Mouse (Mus musculus) G1E-ER4 (cell line): ENCODE measurements around the gene Trim69. TPM values are rescaled to one million over a fixed set of nuclear protein-coding genes. Genes with fewer than 3 reads are reported as not detected.

Experiments
- GATA1 ChIP-seq: IDR thresholded peaks from one replicate; pipeline ENCODE4 v1.8.0; 2012; ENCODE audit warnings: low read length, inconsistent platforms
- polyA plus RNA-seq: library from polyadenylated mRNA; stranded (reverse); fragments of >175 nt; gene quantifications from 2 replicates; pipeline ENCODE4 v1.2.3, GENCODE M21; 2012

Gene Trim69
- polyA plus RNA-seq, 1 experiment: not detected

GRCm38 (mm10) chr2:122164293-122164692, 3.8 kb downstream of the Trim69 start:
- TF ChIP-seq GATA1: no peak

GRCm38 (mm10) chr2:122171292-122171691, 10.8 kb downstream of the Trim69 start:
- no peak for TF ChIP-seq GATA1

- no peak for TF ChIP-seq GATA1
Measured at GRCm38 (mm10) chr2:122172188-122172587, 11.7 kb downstream of the Trim69 start.

- TF ChIP-seq GATA1: no peak
Measured at GRCm38 (mm10) chr2:122180051-122180822, 19.7 kb downstream of the Trim69 start.

- no peak for TF ChIP-seq GATA1
Measured at GRCm38 (mm10) chr2:122185086-122185485, 24.6 kb downstream of the Trim69 start.

- no peak for TF ChIP-seq GATA1
Measured at GRCm38 (mm10) chr2:122186106-122186505, 25.6 kb downstream of the Trim69 start, which contains the start of the genes Patl2 and Terb2. Gene Patl2 (minus strand): TSS chr2:122186189. Gene Terb2 (plus strand): TSS chr2:122186272.

- no peak for TF ChIP-seq GATA1
Measured at GRCm38 (mm10) chr2:122186751-122187150, 26.3 kb downstream of the Trim69 start.

- no peak for TF ChIP-seq GATA1
Measured at GRCm38 (mm10) chr2:122191849-122192248, 31.3 kb downstream of the Trim69 start.

GRCm38 (mm10) chr2:122194509-122194929, 34.0 kb downstream of the Trim69 start:
- TF ChIP-seq GATA1: no peak

- no peak for TF ChIP-seq GATA1
Measured at GRCm38 (mm10) chr2:122201501-122201900, 41.0 kb downstream of the Trim69 start.

GRCm38 (mm10) chr2:122206440-122207107, 46.1 kb downstream of the Trim69 start:
- TF ChIP-seq GATA1: no peak

GRCm38 (mm10) chr2:122210534-122211228, 50.2 kb downstream of the Trim69 start:
- TF ChIP-seq GATA1: no peak

- TF ChIP-seq GATA1: no peak
Measured at GRCm38 (mm10) chr2:122218234-122218633, 57.7 kb downstream of the Trim69 start.

GRCm38 (mm10) chr2:122221378-122221777, 60.9 kb downstream of the Trim69 start:
- TF ChIP-seq GATA1: no peak

- TF ChIP-seq GATA1: no peak
Measured at GRCm38 (mm10) chr2:122221798-122222197, 61.3 kb downstream of the Trim69 start.

- TF ChIP-seq GATA1: peak; percentile 37
Measured at GRCm38 (mm10) chr2:122222272-122222671, 61.8 kb downstream of the Trim69 start.

- no peak for TF ChIP-seq GATA1
Measured at GRCm38 (mm10) chr2:122223654-122224053, 63.2 kb downstream of the Trim69 start.

Other genes starting within 250 kb of the Trim69 start
- 2.8 and 3.8 TPM in 2 replicates for gene Ctdspl2, start 204.7 kb upstream of the Trim69 start, polyA plus RNA-seq
- 0.03 TPM in 1 of 2 replicates, not detected in the other for gene Mageb3, start 204.6 kb upstream of the Trim69 start, polyA plus RNA-seq
- 45.1 and 53.2 TPM in 2 replicates for gene Eif3j1, start 132.2 kb upstream of the Trim69 start, polyA plus RNA-seq
- gene Spg11, start 42.3 kb upstream of the Trim69 start, polyA plus RNA-seq: 0.81 and 1.2 TPM in 2 replicates
- gene B2m, start 13.0 kb upstream of the Trim69 start, polyA plus RNA-seq: 10.8 and 19.6 TPM in 2 replicates
- 0.10 and 0.19 TPM in 2 replicates for gene Patl2, start 25.5 kb downstream of the Trim69 start, polyA plus RNA-seq
- gene Terb2, start 25.6 kb downstream of the Trim69 start, polyA plus RNA-seq: not detected in 2 replicates
- 42.3 and 50.4 TPM in 2 replicates for gene Sord, start 74.0 kb downstream of the Trim69 start, polyA plus RNA-seq
- not detected in 2 replicates for gene Duox2, start 137.7 kb downstream of the Trim69 start, polyA plus RNA-seq
- not detected in 2 replicates for gene Duoxa2, start 138.2 kb downstream of the Trim69 start, polyA plus RNA-seq
- gene Duoxa1, start 153.0 kb downstream of the Trim69 start, polyA plus RNA-seq: not detected in 2 replicates
- not detected in 2 replicates for gene Duox1, start 155.0 kb downstream of the Trim69 start, polyA plus RNA-seq
- 2.8 and 3.8 TPM in 2 replicates for gene Shf, start 208.5 kb downstream of the Trim69 start, polyA plus RNA-seq